Mouse (Mus musculus): ENCODE data around the gene Mars. TPM values are rescaled to one million over a fixed set of nuclear protein-coding genes. Genes with fewer than 3 reads are reported as not detected.

Mars gene
- polyA plus RNA-seq, 1 experiment from 2014 or later = 150 TPM

- no peak for DNase-seq
- no peak for ATAC-seq (ENCODE audit: low read depth)
- no peak overlapping the region for H3K4me3 ChIP-seq (replicated peaks)
- H3K27me3 ChIP-seq = peaks cover 7% of the 10 kb centered on the region
- H3K27ac ChIP-seq = no peak overlapping the region
- no peak overlapping the region for H3K4me2 ChIP-seq
- no peaks in the 10 kb centered on the region for H3K9me3 ChIP-seq (replicated peaks)
- H3K4me1 ChIP-seq (replicated peaks) = peaks cover 22% of the 10 kb centered on the region
- H3K9ac ChIP-seq = no peak overlapping the region
- no peaks in the 10 kb centered on the region for H3K36me3 ChIP-seq
- 52% methylated on average over 4 of the region's 4 CpGs for WGBS (ENCODE audit: insufficient replicate concordance)
Observed at GRCm38 (mm10) chr10:127348957-127349356, 37.4 kb upstream of the Mars start.

- H3K9ac ChIP-seq = no peak overlapping the region
- peaks cover 28% of the 10 kb centered on the region for H3K4me1 ChIP-seq (replicated peaks)
- H3K27me3 ChIP-seq = peaks cover 15% of the 10 kb centered on the region
- 66% methylated on average over 3 of the region's 3 CpGs for WGBS (ENCODE audit: insufficient replicate concordance)
- no peak overlapping the region for H3K4me3 ChIP-seq (replicated peaks)
- no peaks in the 10 kb centered on the region for H3K36me3 ChIP-seq
- H3K27ac ChIP-seq = no peak overlapping the region
- ATAC-seq (ENCODE audit: low read depth) (no peak), DNase-seq (no peak)
- H3K4me2 ChIP-seq = no peak overlapping the region
- H3K9me3 ChIP-seq (replicated peaks) = no peaks in the 10 kb centered on the region
Observed at GRCm38 (mm10) chr10:127346173-127346572, 34.6 kb upstream of the Mars start.

GRCm38 (mm10) chr10:127343029-127343428, 31.4 kb upstream of the Mars start:
- Histone ChIP-seq H3K4me1 (replicated peaks) (peaks cover 36% of the 10 kb centered on the region), H3K4me3 (replicated peaks) (no peak overlapping the region), H3K9me3 (replicated peaks) (no peaks in the 10 kb centered on the region), H3K27ac (no peak overlapping the region), H3K36me3 (no peaks in the 10 kb centered on the region), H3K27me3 (peaks cover 46% of the 10 kb centered on the region), H3K4me2 (no peak overlapping the region), H3K9ac (no peak overlapping the region)
- 37% methylated on average over 3 of the region's 3 CpGs for WGBS (ENCODE audit: insufficient replicate concordance)
- DNase-seq (no peak), ATAC-seq (ENCODE audit: low read depth) (no peak)

DNA sequence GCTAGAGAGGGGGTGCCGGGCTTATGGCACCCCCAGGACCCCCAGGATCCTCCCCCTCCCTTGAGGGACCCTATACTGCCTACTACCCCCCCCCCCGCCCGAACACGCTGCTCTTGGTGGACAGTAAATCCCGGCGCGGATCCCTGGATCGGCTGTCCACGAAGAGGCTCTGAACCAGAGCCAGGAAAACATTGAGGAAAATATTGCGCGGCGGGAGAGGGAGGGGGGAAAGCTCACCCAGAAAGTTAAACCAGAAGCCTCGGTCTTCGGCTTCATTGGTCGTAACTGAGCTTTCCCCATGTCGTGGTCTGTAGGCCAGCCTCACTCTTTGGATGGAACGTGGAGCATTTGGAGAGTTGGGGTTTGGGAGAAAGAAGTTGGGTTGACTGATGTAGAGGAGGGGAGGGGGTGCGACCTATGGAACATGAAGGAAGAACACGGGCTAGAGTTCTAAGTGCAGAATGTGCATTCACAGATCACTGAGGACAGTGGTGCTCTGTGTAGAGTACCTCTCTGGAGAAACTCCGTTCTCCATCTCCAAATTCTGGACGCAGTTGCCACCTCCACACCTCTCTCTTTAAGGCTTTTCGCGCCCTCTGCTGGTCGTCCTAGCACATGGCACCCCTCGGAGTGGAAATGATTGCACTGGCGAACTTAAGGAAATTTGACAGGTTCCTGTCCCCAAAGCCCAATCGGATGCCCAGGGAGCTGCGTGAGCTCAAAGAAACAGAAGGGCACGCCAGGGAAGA, 30.5 kb upstream of the Mars start, which contains the start of gene Gli1:
Gene Gli1, minus strand, starts transcription at position 84 of the 749 bp plus-strand sequence.
- H3K36me3 ChIP-seq = no peaks in the 10 kb centered on the region
- DNase-seq = peak; percentile 71
- H3K4me2 ChIP-seq = peak within 1 kb of the TSS; percentile 71
- peaks cover 55% of the 10 kb centered on the region for H3K27me3 ChIP-seq
- peaks cover 36% of the 10 kb centered on the region for H3K4me1 ChIP-seq (replicated peaks)
- WGBS (ENCODE audit: insufficient replicate concordance) = under 1% methylated on average over 29 of the region's 29 CpGs
- 0 out of 2 replicates have a peak within 1 kb of the TSS, but pooled peaks have one; percentile 22 for H3K9ac ChIP-seq
- peak within 1 kb of the TSS; percentile 51 for H3K4me3 ChIP-seq (replicated peaks)
- ATAC-seq (ENCODE audit: low read depth) = peak; percentile 49; the same call in 1 of the 2 replicates
- H3K27ac ChIP-seq = no peak within 1 kb of the TSS
- no peaks in the 10 kb centered on the region for H3K9me3 ChIP-seq (replicated peaks)

DNA sequence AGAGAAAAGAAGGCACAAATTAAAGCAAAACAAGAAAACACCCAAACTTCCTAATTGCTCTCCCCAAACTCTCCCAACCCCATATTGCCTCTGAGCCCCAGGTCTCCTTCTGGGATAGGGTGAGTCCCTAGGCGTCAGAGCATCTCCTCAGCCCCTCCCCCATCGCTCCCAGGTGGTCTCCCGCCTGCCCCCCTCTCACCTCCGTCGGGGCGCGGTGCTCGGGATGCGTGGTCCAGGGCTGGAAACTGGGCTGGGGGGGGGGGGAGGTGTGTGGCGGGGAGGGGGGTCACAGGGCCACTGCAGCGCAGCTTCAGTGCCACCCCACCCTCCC, 29.7 kb upstream of the Mars start:
- Histone ChIP-seq H3K36me3 (no peaks in the 10 kb centered on the region), H3K27ac (no peak overlapping the region), H3K4me2 (peak overlapping the region; percentile 71), H3K4me1 (replicated peaks) (peaks cover 36% of the 10 kb centered on the region), H3K9me3 (replicated peaks) (no peaks in the 10 kb centered on the region), H3K9ac (0 out of 2 replicates have a peak overlapping the region, but pooled peaks have one; percentile 22), H3K27me3 (peaks cover 62% of the 10 kb centered on the region), H3K4me3 (replicated peaks) (peak overlapping the region; percentile 51)
- no peak for ATAC-seq (ENCODE audit: low read depth)
- WGBS (ENCODE audit: insufficient replicate concordance) = 0% methylated on average over 11 of the region's 11 CpGs
- DNase-seq = no peak

DNA sequence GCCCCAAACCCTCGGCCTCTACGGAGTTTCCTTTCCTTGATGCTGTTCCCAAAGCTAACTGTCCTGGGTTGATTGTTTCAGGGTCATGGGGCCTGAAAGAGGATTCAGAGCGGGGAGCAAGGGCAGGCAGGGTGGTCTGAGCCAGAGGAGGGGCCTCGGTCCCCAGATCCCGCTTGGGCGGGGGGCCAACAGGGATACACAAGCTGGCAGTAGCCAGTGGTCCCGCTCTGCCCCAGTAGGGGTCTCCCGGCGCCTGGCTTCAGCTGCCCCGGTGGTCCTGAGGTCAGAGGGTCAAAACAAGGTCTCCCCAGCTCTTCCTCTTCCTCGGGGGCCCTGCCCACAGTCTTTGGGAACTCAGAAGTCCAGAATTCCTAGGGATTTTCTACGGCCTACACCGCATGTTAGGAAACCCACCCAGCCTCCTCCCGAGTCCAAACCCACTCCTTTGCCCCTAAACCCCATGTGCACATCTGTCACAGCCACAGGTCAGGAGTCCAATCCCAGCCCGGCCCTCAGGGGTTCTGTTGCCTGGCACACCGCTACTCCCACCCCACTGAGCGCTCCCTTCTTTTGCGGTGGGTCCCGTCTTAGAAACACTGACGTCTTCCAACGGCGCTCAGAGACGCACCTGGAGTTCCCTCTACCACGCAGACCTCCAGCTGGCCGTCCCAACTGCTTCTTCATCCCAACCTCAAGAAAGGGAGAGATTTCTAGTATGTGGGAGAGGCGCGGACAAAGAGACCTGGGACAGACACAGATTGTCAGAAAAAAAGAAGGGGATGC, 29.2 kb upstream of the Mars start:
- ATAC-seq (ENCODE audit: low read depth) (no peak), DNase-seq (no peak)
- no peaks in the 10 kb centered on the region for H3K36me3 ChIP-seq
- H3K9me3 ChIP-seq (replicated peaks) = no peaks in the 10 kb centered on the region
- H3K9ac ChIP-seq = no peak overlapping the region
- H3K27me3 ChIP-seq = peaks cover 66% of the 10 kb centered on the region
- no peak overlapping the region for H3K27ac ChIP-seq
- peaks cover 36% of the 10 kb centered on the region for H3K4me1 ChIP-seq (replicated peaks)
- 2% methylated on average over 27 of the region's 27 CpGs for WGBS (ENCODE audit: insufficient replicate concordance)
- peak overlapping the region; percentile 71 for H3K4me2 ChIP-seq
- peak overlapping the region; percentile 51 for H3K4me3 ChIP-seq (replicated peaks)

- Histone ChIP-seq H3K27me3 (peaks cover 66% of the 10 kb centered on the region), H3K4me2 (peak overlapping the region; percentile 71), H3K4me3 (replicated peaks) (peak overlapping the region; percentile 51), H3K9me3 (replicated peaks) (no peaks in the 10 kb centered on the region), H3K36me3 (no peaks in the 10 kb centered on the region), H3K27ac (0 out of 2 replicates have a peak overlapping the region, but pooled peaks have one; percentile 39), H3K4me1 (replicated peaks) (peaks cover 36% of the 10 kb centered on the region), H3K9ac (peak overlapping the region; percentile 47; the same call in 1 of the 2 replicates)
- under 1% methylated on average over 42 of the region's 42 CpGs for WGBS (ENCODE audit: insufficient replicate concordance)
- DNase-seq (no peak), ATAC-seq (ENCODE audit: low read depth) (no peak)
Observed at GRCm38 (mm10) chr10:127339683-127340576, 28.3 kb upstream of the Mars start.

- 0 out of 2 replicates have a peak overlapping the region, but pooled peaks have one; percentile 39 for H3K27ac ChIP-seq
- peaks cover 66% of the 10 kb centered on the region for H3K27me3 ChIP-seq
- under 1% methylated on average over 31 of the region's 31 CpGs for WGBS (ENCODE audit: insufficient replicate concordance)
- H3K9ac ChIP-seq = peak overlapping the region; percentile 45; the same call in 1 of the 2 replicates
- DNase-seq = peak; percentile 72
- peak overlapping the region; percentile 51 for H3K4me3 ChIP-seq (replicated peaks)
- peak overlapping the region; percentile 71 for H3K4me2 ChIP-seq
- no peaks in the 10 kb centered on the region for H3K9me3 ChIP-seq (replicated peaks)
- peak; percentile 70 for ATAC-seq (ENCODE audit: low read depth)
- H3K4me1 ChIP-seq (replicated peaks) = peaks cover 36% of the 10 kb centered on the region
- H3K36me3 ChIP-seq = no peaks in the 10 kb centered on the region
Observed at GRCm38 (mm10) chr10:127338930-127339682, 27.5 kb upstream of the Mars start.

GRCm38 (mm10) chr10:127337536-127338099, 26.0 kb upstream of the Mars start:
- no peaks in the 10 kb centered on the region for H3K36me3 ChIP-seq
- H3K4me2 ChIP-seq = no peak overlapping the region
- no peak overlapping the region for H3K27ac ChIP-seq
- WGBS (ENCODE audit: insufficient replicate concordance) = 56% methylated on average over 6 of the region's 6 CpGs
- H3K4me1 ChIP-seq (replicated peaks) = peaks cover 36% of the 10 kb centered on the region
- no peak for ATAC-seq (ENCODE audit: low read depth)
- H3K27me3 ChIP-seq = peaks cover 65% of the 10 kb centered on the region
- H3K4me3 ChIP-seq (replicated peaks) = no peak overlapping the region
- DNase-seq = no peak
- no peaks in the 10 kb centered on the region for H3K9me3 ChIP-seq (replicated peaks)
- H3K9ac ChIP-seq = no peak overlapping the region

DNA sequence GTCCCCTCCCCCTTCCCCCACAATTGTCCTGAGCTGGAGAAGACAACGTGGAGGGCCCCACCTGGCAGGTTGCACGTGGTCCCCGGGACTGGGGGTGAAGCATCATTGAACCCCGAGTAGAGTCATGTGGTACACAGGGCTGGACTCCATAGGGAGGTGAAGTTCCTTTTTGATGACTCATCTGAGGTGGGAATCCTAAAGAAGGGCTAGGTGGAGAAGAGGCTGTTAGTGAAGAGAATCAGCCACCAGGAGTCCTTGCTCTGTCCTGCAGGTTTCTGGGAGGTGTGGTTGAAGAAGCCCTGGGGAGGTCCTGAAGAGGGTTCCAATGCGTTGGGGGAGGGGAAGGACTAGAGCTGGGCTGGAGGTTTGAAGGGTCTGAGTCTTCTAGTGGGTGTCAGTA, 25.4 kb upstream of the Mars start:
- peaks cover 34% of the 10 kb centered on the region for H3K4me1 ChIP-seq (replicated peaks)
- WGBS (ENCODE audit: insufficient replicate concordance) = 46% methylated on average over 5 of the region's 5 CpGs
- H3K27ac ChIP-seq = no peak overlapping the region
- no peak for DNase-seq
- H3K27me3 ChIP-seq = peaks cover 64% of the 10 kb centered on the region
- H3K36me3 ChIP-seq = no peaks in the 10 kb centered on the region
- H3K4me2 ChIP-seq = no peak overlapping the region
- H3K9ac ChIP-seq = no peak overlapping the region
- no peaks in the 10 kb centered on the region for H3K9me3 ChIP-seq (replicated peaks)
- no peak for ATAC-seq (ENCODE audit: low read depth)
- no peak overlapping the region for H3K4me3 ChIP-seq (replicated peaks)
